Mouse (Mus musculus) embryonic stem cell, embryonic (primary cell): ENCODE data around the gene Ahrr.

Source experiments
- CTCF ChIA-PET, 4 experiments: fragments of 300-600 bp in 2 of 4; fragments of 350-600 bp in 2 of 4; sonication (Branson Sonifier 250); formaldehyde crosslinking; loops; one replicate each; lab custom pipeline; 2022; ENCODE audit warnings: inconsistent platforms in 2 of 4; lab: Charles Lee
- POLR2A ChIA-PET, 4 experiments: fragments of 300-600 bp in 2 of 4; fragments of 350-600 bp in 2 of 4; sonication (Branson Sonifier 250); formaldehyde crosslinking; loops; one replicate each; lab custom pipeline; 2022; ENCODE audit warnings: antibody characterized with exemption in 4 of 4, inconsistent platforms in 1 of 4; lab: Charles Lee

Gene Ahrr

DNA sequence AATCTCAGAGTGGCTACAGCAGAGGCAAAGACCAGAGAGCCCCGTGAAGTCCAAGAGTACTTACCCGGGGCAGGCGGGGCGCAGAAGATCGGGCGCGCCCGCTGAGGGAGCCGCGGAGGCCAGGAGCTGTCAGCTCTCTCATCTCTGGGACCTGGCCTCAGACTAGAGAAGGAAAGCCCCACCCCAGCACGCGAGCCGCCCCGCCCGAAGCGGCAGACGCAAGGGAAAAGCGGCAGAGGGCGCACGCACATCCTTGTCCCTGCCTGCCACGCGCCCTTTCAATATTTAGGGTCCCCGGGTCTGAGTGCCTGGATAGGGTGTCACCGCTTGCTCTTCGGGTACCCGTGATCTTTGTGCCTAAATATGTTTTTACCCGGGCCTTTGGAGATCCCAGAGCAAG, at the start of gene Ahrr:
Gene Ahrr (minus strand): TSS at position 165 of the 400 bp plus-strand sequence.
- ChIA-PET CTCF (interaction anchor here in 3 of 4 experiments (0.6 to 2.1 kb wide), 9 partner anchors 9 to 74 kb away, joined by 3 to 9 read pairs (median 6); partner anchors contain the start of gene Pdcd6 (in 1 of the 3)), POLR2A (interaction anchor here in 3 of 4 experiments (0.6 to 2.0 kb wide), 7 partner anchors 15 to 550 kb away, joined by 3 to 7 read pairs (median 3); partner anchors contain the start of genes Pdcd6 (in 2 of the 3) and Exoc3 (in 1 of the 3))

DNA sequence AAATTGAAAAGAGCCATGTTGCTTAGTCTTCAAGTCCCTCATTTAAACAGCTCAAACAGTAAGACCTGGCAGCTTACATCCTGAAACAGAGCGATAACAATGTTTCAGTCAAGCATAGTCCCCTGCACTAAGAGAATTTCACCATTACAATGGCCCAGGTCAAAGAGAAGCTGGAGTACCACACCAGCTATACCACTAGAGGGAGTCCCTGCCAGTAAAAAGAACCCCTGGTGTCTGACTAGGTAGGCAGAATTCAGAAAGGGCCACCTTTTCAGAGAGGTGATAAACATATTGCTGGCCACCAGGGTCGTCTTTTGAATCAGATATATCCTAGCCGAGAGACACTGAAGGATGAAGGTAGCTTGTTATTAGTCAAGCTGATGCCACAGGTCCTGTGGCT, 48.9 kb upstream of the Ahrr start:
- ChIA-PET POLR2A (interaction anchor here (0.5 to 4.8 kb wide), 14 partner anchors 8 to 712 kb away, joined by 3 to 22 read pairs (median 4); partner anchors contain the start of genes Pdcd6 (in 3 of the 4), Ccdc127 (in 2 of the 4) and Sdha (in 2 of the 4)), CTCF (interaction anchor here (0.6 to 2.2 kb wide), 25 partner anchors 9 to 879 kb away, joined by 3 to 10 read pairs (median 3); partner anchors contain the start of genes Ccdc127 (in 2 of the 4), Pdcd6 (in 2 of the 4), Sdha (in 2 of the 4) and Ahrr (in 1 of the 4))

GRCm38 (mm10) chr13:74329321-74329720, 37.2 kb upstream of the Ahrr start:
- CTCF ChIA-PET: no interaction called here
- POLR2A ChIA-PET: interaction anchor here in 1 of 4 experiments (1.9 to 2.9 kb wide), 2 partner anchors 10 to 12 kb away, joined by 4 to 22 read pairs; partner anchors contain the start of gene Pdcd6

- CTCF ChIA-PET: interaction anchor here (0.7 to 2.4 kb wide), 11 partner anchors 14 to 814 kb away, joined by 4 to 13 read pairs (median 7); partner anchors contain the start of gene Ahrr (in 1 of the 4)
- POLR2A ChIA-PET: interaction anchor here (0.6 to 4.6 kb wide), 65 partner anchors 9 to 549 kb away, joined by 3 to 32 read pairs (median 5); partner anchors contain the start of genes Brd9 (in 3 of the 4), Exoc3 (in 3 of the 4), Tppp (in 3 of the 4) and Trip13 (in 3 of the 4)
Measured at GRCm38 (mm10) chr13:74317170-74317849, 25.2 kb upstream of the Ahrr start, which contains the start of gene Pdcd6. Pdcd6 (minus strand) TSS chr13:74317580.

DNA sequence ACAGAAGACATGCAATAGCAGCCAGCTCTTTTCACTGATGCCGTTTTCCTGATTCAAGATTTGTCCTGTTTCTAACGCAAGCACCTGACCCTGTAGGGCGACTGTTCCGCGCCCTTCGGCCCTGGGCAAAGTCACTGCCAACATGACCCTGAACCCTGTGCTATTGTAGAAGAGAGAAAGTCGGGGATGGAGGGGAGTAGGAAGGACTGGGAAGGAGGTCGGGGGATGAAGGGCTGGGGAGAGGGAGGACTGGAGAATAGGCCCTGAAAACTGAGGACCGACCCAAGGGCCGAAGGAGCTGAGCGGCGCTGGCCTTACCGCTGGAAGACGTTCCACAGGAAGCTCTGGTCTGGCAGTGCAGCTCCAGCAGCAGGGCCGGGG, 24.6 kb upstream of the Ahrr start:
- POLR2A ChIA-PET: interaction anchor here (0.6 to 4.6 kb wide), 63 partner anchors 9 to 537 kb away, joined by 3 to 32 read pairs (median 5); partner anchors contain the start of genes Brd9 (in 3 of the 4), Exoc3 (in 3 of the 4), Tppp (in 3 of the 4) and Trip13 (in 3 of the 4)

DNA sequence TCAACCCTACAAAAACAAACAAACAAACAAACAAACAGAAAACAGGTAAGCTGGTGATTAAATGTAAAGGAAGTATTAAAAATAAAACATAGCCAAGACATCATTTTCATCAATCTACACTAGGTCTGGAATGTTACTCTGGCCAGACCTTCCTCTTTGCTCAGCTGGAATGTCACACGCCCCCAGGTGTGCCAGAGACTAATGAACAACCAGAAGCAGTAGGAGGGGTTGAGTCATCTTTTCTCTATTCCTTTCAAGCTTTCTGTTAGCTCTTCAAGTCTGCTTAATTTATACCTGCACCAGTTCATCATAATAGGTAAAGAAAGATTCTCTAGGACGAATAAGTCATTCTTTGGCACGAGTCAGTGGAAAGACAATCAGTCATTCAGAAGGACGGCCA, 24.3 kb upstream of the Ahrr start:
- CTCF ChIA-PET: interaction anchor here in 3 of 4 experiments (0.6 to 2.4 kb wide), 11 partner anchors 13 to 814 kb away, joined by 3 to 13 read pairs (median 7); partner anchors contain the start of gene Ahrr (in 1 of the 3)
- POLR2A ChIA-PET: interaction anchor here (0.6 to 4.6 kb wide), 45 partner anchors 9 to 537 kb away, joined by 3 to 32 read pairs (median 6); partner anchors contain the start of genes Brd9 (in 3 of the 4), Trip13 (in 3 of the 4), Zfp825 (in 3 of the 4) and Ahrr (in 2 of the 4)

More for the DNA sequence above, 24.6 kb upstream of the Ahrr start:
- CTCF ChIA-PET: interaction anchor here in 3 of 4 experiments (0.6 to 2.4 kb wide), 11 partner anchors 14 to 814 kb away, joined by 4 to 13 read pairs (median 7); partner anchors contain the start of gene Ahrr (in 1 of the 3)

DNA sequence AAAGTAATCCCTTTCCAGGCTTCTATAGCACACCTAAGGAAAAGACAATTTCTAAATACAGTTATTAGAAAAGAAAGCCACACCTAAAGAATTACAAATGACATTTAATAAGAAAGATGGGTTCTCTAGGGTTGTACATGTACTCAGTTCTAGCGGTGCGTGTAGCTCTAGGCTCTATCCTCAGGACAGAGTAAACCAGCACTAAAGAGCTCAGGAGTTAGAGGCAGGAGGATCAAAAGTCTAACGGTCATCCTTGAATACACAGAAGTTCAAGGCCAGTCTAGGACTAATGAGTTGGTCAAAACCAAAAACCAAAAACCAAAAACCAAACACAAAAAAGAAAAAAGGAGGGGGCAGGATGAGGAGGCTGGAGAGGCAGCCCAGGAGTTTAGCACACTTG, 22.5 kb upstream of the Ahrr start:
- ChIA-PET CTCF (interaction anchor here in 1 of 4 experiments (0.6 kb wide), 1 partner anchor 220 kb away, joined by 4 read pairs; no protein-coding TSS in a partner anchor), POLR2A (no interaction called here)

- POLR2A ChIA-PET: interaction anchor here in 1 of 4 experiments (1.4 kb wide), 1 partner anchor 10 kb away, joined by 6 read pairs; no protein-coding TSS in a partner anchor
- CTCF ChIA-PET: interaction anchor here in 2 of 4 experiments (1.1 to 1.6 kb wide), 2 partner anchors 14 to 217 kb away, joined by 3 to 4 read pairs; partner anchors contain the start of gene Ahrr (in 1 of the 2)
Measured at GRCm38 (mm10) chr13:74305780-74306179, 13.6 kb upstream of the Ahrr start.

GRCm38 (mm10) chr13:74305380-74305779, 13.2 kb upstream of the Ahrr start:
- ChIA-PET CTCF (interaction anchor here in 2 of 4 experiments (1.1 to 1.6 kb wide), 2 partner anchors 14 to 217 kb away, joined by 3 to 4 read pairs; partner anchors contain the start of gene Ahrr (in 1 of the 2)), POLR2A (interaction anchor here in 1 of 4 experiments (1.4 kb wide), 1 partner anchor 11 kb away, joined by 6 read pairs; no protein-coding TSS in a partner anchor)

DNA sequence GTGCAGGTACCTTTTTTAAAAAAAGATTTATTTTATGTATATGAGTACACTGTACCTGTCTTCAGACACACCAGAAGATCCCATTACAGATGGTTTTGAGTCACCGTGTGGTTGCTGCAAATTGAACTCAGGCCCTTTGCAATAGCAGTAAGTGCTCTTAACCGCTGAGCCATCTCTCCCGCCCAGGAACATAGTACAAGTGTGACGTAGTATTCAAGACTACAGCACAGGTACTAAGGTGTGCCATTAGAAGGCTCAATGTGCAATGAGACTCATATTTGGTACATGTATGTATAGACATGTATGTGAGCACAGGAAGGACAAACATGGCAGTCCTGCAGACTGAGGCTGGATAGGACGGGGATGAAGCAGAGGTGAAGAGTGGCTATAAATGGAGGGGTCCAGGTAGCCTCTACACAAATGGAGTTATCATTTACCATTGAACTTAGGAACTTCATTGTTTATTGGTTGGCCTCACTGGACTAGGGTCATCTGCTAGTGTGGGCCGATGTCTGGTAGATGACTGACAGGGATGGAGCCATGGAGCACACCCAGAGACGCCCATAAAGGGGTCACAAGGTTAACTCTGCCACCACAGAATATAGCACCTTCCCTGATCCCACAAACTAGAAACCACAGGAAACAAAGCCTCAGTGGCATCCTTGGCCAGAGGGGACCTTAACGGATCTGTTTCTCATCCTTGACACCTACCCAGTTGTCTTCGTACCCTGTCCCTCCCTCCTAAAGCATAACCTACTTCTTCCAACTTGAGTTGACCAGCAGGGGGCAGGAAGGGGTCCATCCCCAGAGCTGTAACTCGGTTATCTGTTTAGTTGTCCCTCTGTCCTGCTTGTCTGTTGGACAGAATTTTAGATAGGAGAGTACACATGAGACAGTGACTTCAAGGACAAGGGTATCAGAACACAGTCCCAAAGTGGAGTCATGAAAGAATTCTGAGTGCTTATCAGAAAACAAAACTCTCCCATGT, 10.2 kb upstream of the Ahrr start:
- ChIA-PET CTCF (interaction anchor here (0.6 to 1.7 kb wide), 23 partner anchors 8 to 889 kb away, joined by 3 to 13 read pairs (median 5); partner anchors contain the start of genes Pdcd6 (in 3 of the 4) and Ahrr (in 2 of the 4)), POLR2A (interaction anchor here in 3 of 4 experiments (0.7 to 1.7 kb wide), 6 partner anchors 9 to 585 kb away, joined by 3 to 8 read pairs (median 4); partner anchors contain the start of genes Pdcd6 (in 2 of the 3) and Cep72 (in 1 of the 3))

- CTCF ChIA-PET: interaction anchor here (0.6 to 1.7 kb wide), 21 partner anchors 10 to 655 kb away, joined by 3 to 13 read pairs (median 5); partner anchors contain the start of genes Pdcd6 (in 4 of the 4), Ahrr (in 2 of the 4), Brd9 (in 1 of the 4) and Exoc3 (in 1 of the 4)
- POLR2A ChIA-PET: interaction anchor here in 2 of 4 experiments (0.7 to 1.7 kb wide), 3 partner anchors 15 to 584 kb away, joined by 3 to 8 read pairs (median 5); partner anchors contain the start of gene Pdcd6 (in 2 of the 2)
Measured at GRCm38 (mm10) chr13:74301607-74301984, 9.5 kb upstream of the Ahrr start.

GRCm38 (mm10) chr13:74300925-74301606, 8.9 kb upstream of the Ahrr start:
- ChIA-PET POLR2A (interaction anchor here in 2 of 4 experiments (0.6 to 1.7 kb wide), 5 partner anchors 15 to 584 kb away, joined by 3 to 8 read pairs (median 5); partner anchors contain the start of gene Pdcd6 (in 2 of the 2)), CTCF (interaction anchor here (0.6 to 1.7 kb wide), 23 partner anchors 9 to 655 kb away, joined by 3 to 13 read pairs (median 5); partner anchors contain the start of genes Pdcd6 (in 4 of the 4), Ahrr (in 2 of the 4), Brd9 (in 1 of the 4) and Exoc3 (in 1 of the 4))

DNA sequence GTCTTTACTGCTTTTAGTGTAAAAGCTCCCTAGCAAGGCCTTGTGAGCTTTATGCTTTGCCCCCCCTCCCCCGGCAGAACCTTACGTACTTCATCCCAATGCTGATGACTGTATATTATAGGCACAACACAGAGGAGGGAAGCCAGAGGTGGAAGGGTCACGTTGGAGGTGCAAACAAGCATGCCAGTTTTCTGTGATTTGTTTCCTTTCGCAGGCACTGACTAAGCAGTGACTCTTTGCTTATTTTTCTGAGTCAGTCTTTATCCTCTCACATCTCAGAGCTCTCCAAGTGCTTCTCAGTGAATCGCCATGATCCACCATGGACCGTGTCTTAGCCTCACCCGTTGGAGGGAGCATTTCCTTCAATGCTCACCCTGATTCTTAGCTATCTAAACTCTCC, 4.2 kb upstream of the Ahrr start:
- CTCF ChIA-PET: interaction anchor here in 1 of 4 experiments (0.9 kb wide), 1 partner anchor 794 kb away, joined by 3 read pairs; no protein-coding TSS in a partner anchor
- POLR2A ChIA-PET: interaction anchor here in 2 of 4 experiments (0.6 to 2.9 kb wide), 7 partner anchors 18 to 103 kb away, joined by 3 to 11 read pairs (median 4); partner anchors contain the start of genes Ftl1-ps1 (in 1 of the 2) and Pdcd6 (in 1 of the 2)

GRCm38 (mm10) chr13:74289646-74290045, 2.5 kb downstream of the Ahrr start:
- ChIA-PET CTCF (no interaction called here), POLR2A (interaction anchor here in 1 of 4 experiments (1.6 kb wide), 1 partner anchor 227 kb away, joined by 3 read pairs; the partner anchor contains the start of gene Cep72)

DNA sequence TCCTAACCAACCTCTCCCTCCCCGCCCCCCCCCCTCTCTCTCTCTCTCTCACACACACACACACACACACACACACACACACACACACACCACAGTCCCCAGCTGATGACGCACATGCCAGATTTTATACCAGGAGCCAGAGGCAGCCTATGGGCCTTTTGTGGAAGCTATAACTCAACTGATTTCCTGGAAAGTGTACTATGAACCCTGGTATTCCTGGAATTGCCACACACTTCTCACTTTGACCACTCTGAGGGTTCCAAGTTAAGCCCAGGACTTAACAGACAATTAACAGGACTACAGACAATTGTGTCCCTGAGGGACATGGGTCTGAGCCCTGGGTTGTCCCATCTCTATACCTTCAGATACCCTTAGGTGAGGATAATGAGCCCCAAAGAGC, 9.8 kb downstream of the Ahrr start:
- ChIA-PET POLR2A (interaction anchor here in 1 of 4 experiments (1.1 kb wide), 1 partner anchor 34 kb away, joined by 3 read pairs; no protein-coding TSS in a partner anchor), CTCF (no interaction called here)
